Mouse (Mus musculus) CH12.LX (cell line): ENCODE measurements around the gene Nmnat2. TPM values are rescaled to one million over a fixed set of nuclear protein-coding genes. Genes with fewer than 3 reads are reported as not detected.

Experiments used
- DNase-seq: peaks from one replicate; pipeline ENCODE4 v3.0.0-alpha.2; 2013; ENCODE audit errors: extremely low read depth
- H3K27ac ChIP-seq: 2 replicates; pipeline ENCODE4 v1.5.1; 2012; ENCODE audit warnings: low read depth, mild to moderate bottlenecking, control low read depth, moderate library complexity; ENCODE audit not compliant: insufficient read depth
- H3K27me3 ChIP-seq: replicated peaks from 2 replicates; pipeline ENCODE3; 2012; ENCODE audit warnings: inconsistent platforms
- H3K36me3 ChIP-seq, 2 experiments: replicated peaks in 1 of 2; 2 replicates each; pipeline versions ENCODE3 to v1.6.1; 2012; ENCODE audit warnings: inconsistent platforms in 1 of 2, low read length in 1 of 2, mild to moderate bottlenecking in 1 of 2, mixed read lengths in 1 of 2, moderate library complexity in 1 of 2; ENCODE audit not compliant: control insufficient read depth in 1 of 2, insufficient read depth in 1 of 2
- H3K4me1 ChIP-seq, 2 experiments: 2 replicates each; pipeline ENCODE4 v1.6.1; 2012; ENCODE audit warnings: inconsistent platforms in 1 of 2, moderate library complexity in 1 of 2; ENCODE audit not compliant: insufficient read depth in 2 of 2, control insufficient read depth in 1 of 2
- H3K4me2 ChIP-seq: 2 replicates; pipeline ENCODE4 v1.6.1; 2012; ENCODE audit warnings: low read depth, mild to moderate bottlenecking, control low read depth; ENCODE audit not compliant: poor library complexity, insufficient read depth, severe bottlenecking
- H3K4me3 ChIP-seq, 3 experiments: fragments of 150-350 bp in 1 of 3; sonication (generic) in 1 of 3; replicated peaks in 1 of 3; 2 replicates each; pipeline versions ENCODE3 to v1.5.1; 2011 to 2012; ENCODE audit warnings: low read depth in 2 of 3, low read length in 2 of 3, mild to moderate bottlenecking in 2 of 3, moderate library complexity in 2 of 3, control low read depth in 1 of 3, improper control_type of control experiment in 1 of 3, inconsistent platforms in 1 of 3, mixed read lengths in 1 of 3; ENCODE audit not compliant: poor library complexity in 1 of 3
- H3K79me2 ChIP-seq: replicated peaks from 2 replicates; pipeline ENCODE4 v1.6.1; 2012; ENCODE audit warnings: mild to moderate bottlenecking, moderate library complexity; ENCODE audit not compliant: control insufficient read depth, poor library complexity, insufficient read depth, severe bottlenecking; ENCODE audit errors: extremely low read depth
- H3K9ac ChIP-seq: 2 replicates; pipeline ENCODE4 v1.6.1; 2012; ENCODE audit warnings: low read depth, mild to moderate bottlenecking, control low read depth, moderate library complexity; ENCODE audit not compliant: insufficient read depth
- H3K9me3 ChIP-seq: replicated peaks from 2 replicates; pipeline ENCODE3; 2012; ENCODE audit warnings: low read length, inconsistent platforms, mixed read lengths
- CHD1 ChIP-seq: IDR thresholded peaks from 2 replicates; pipeline ENCODE4 v1.6.1; 2012; ENCODE audit warnings: low read depth, low read length, improper control_type of control experiment, inconsistent platforms
- CTCF ChIP-seq, 2 experiments: IDR thresholded peaks in 1 of 2; conservative IDR thresholded peaks in 1 of 2; 2 replicates each; pipeline ENCODE4 v1.5.1; 2011 to 2012; ENCODE audit warnings: low read depth in 2 of 2, low read length in 2 of 2, improper control_type of control experiment in 1 of 2, inconsistent platforms in 1 of 2, mild to moderate bottlenecking in 1 of 2, moderate library complexity in 1 of 2
- E2F4 ChIP-seq: IDR thresholded peaks from 2 replicates; pipeline ENCODE4 v1.6.1; 2011; ENCODE audit warnings: low read depth, low read length, improper control_type of control experiment; ENCODE audit not compliant: insufficient replicate concordance
- ELF1 ChIP-seq: IDR thresholded peaks from 2 replicates; pipeline ENCODE4 v1.6.1; 2014; ENCODE audit warnings: low read depth, mild to moderate bottlenecking, inconsistent platforms, low read length, improper control_type of control experiment
- GABPA ChIP-seq: IDR thresholded peaks from 2 replicates; pipeline ENCODE4 v1.6.1; 2012; ENCODE audit warnings: low read depth, low read length, improper control_type of control experiment, inconsistent platforms; ENCODE audit not compliant: insufficient replicate concordance
- JUND ChIP-seq: conservative IDR thresholded peaks from 2 replicates; pipeline ENCODE4 v1.6.1; 2011; ENCODE audit warnings: low read depth, low read length, improper control_type of control experiment
- MEF2A ChIP-seq: IDR thresholded peaks from 2 replicates; pipeline ENCODE4 v1.6.1; 2014; ENCODE audit warnings: low read depth, mild to moderate bottlenecking, inconsistent platforms, low read length, improper control_type of control experiment, borderline replicate concordance
- MXI1 ChIP-seq: IDR thresholded peaks from 2 replicates; pipeline ENCODE4 v1.6.1; 2011; ENCODE audit warnings: mild to moderate bottlenecking, low read depth, low read length, improper control_type of control experiment
- NELFE ChIP-seq: IDR thresholded peaks from 2 replicates; pipeline ENCODE4 v1.6.1; 2011; ENCODE audit warnings: low read depth, low read length, improper control_type of control experiment
- NRF1 ChIP-seq: IDR thresholded peaks from 2 replicates; pipeline ENCODE4 v1.6.1; 2014; ENCODE audit warnings: low read depth, mild to moderate bottlenecking, inconsistent platforms, low read length, improper control_type of control experiment, moderate library complexity
- POLR2A ChIP-seq: IDR thresholded peaks from 2 replicates; pipeline ENCODE4 v1.6.1; 2011; ENCODE audit warnings: low read depth, mild to moderate bottlenecking, improper control_type of control experiment, low read length
- RAD21 ChIP-seq: IDR thresholded peaks from 2 replicates; pipeline ENCODE4 v1.6.1; 2011; ENCODE audit warnings: low read depth, mild to moderate bottlenecking, low read length, improper control_type of control experiment, moderate library complexity
- SIN3A ChIP-seq: IDR thresholded peaks from 2 replicates; pipeline ENCODE4 v1.6.1; 2012; ENCODE audit warnings: low read length, improper control_type of control experiment, inconsistent platforms
- SMC3 ChIP-seq: IDR thresholded peaks from 2 replicates; pipeline ENCODE4 v1.6.1; 2011; ENCODE audit warnings: low read depth, low read length, improper control_type of control experiment
- TBP ChIP-seq: conservative IDR thresholded peaks from 2 replicates; pipeline ENCODE4 v1.6.1; 2011; ENCODE audit warnings: low read depth, low read length, improper control_type of control experiment
- USF1 ChIP-seq: IDR thresholded peaks from 2 replicates; pipeline ENCODE4 v1.6.1; 2014; ENCODE audit warnings: low read depth, mild to moderate bottlenecking, inconsistent platforms, low read length, improper control_type of control experiment
- ZC3H11A ChIP-seq: IDR thresholded peaks from 2 replicates; pipeline ENCODE4 v1.6.1; 2012; ENCODE audit warnings: low read depth, mild to moderate bottlenecking, inconsistent platforms, low read length, improper control_type of control experiment
- ZKSCAN1 ChIP-seq: IDR thresholded peaks from 2 replicates; pipeline ENCODE4 v1.6.1; 2012; ENCODE audit warnings: low read depth, inconsistent platforms, low read length, improper control_type of control experiment, borderline replicate concordance
- ZNF384 ChIP-seq: IDR thresholded peaks from 2 replicates; pipeline ENCODE4 v1.6.1; 2012; ENCODE audit warnings: low read depth, low read length, improper control_type of control experiment, inconsistent platforms
- dilution Hi-C: fragments of 300-500 bp; cut with MboI; formaldehyde crosslinking; loops from 2 replicates; pipeline ENCODE4 v1.14.3; 2020; ENCODE audit warnings: low sequenced_read_pairs; ENCODE audit not compliant: extremely low pct_unique_long_range_greater_than_20kb, extremely low pct_ligation_motif_present
- in situ Hi-C: fragments of 300-500 bp; cut with MboI; formaldehyde crosslinking; loops from 3 replicates; pipeline ENCODE4 v1.14.3; 2019; ENCODE audit warnings: low sequenced_read_pairs, low pct_ligation_motif_present, low pct_unique_long_range_greater_than_20kb, mixed read lengths
- polyA plus RNA-seq: library from polyadenylated mRNA; unstranded; fragments of >175 nt; gene quantifications from 2 replicates; pipeline ENCODE4 v1.2.1, GENCODE M21; 2012; ENCODE audit warnings: low read depth; ENCODE audit not compliant: insufficient read length
- total RNA-seq, 2 experiments: library from RNA; depleted of rRNA; stranded (reverse); fragments of 300-350 nt in 1 of 2; fragments of >200 nt in 1 of 2; gene quantifications; 2 replicates each; pipeline ENCODE4 v1.2.3; 2012 to 2014

Gene Nmnat2
- total and polyA plus RNA-seq, 3 experiments, result 0.04 to 0.09 (median 0.09) TPM

DNA sequence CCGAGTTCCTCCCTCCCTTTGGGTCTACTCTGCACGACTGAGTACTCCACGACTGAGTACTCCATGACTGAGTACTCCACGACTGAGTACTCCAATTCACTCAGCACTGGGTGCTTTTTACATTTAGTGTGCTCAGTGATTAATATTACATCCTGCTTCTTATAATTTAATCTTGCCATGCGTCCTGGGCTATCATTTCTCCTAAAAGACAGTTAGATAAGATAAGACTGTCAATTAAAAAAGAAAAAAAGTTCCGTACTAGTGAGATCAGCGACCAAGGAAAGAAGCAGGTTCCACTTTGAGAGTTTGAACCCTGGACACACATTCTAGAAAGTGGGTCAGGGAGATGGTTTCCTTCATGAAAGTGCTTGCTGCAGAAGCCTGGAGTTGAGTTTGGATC is 79.3 kb downstream of the Nmnat2 start:
- Histone ChIP-seq H3K9me3 (no peaks in the 10 kb centered on the region), H3K27ac (no peak overlapping the region), H3K36me3 (no peaks in the 10 kb centered on the region), H3K79me2 (no peaks in the 10 kb centered on the region), H3K4me3 (no peak overlapping the region), H3K4me1 (no peaks in the 10 kb centered on the region), H3K4me2 (no peak overlapping the region), H3K9ac (no peak overlapping the region), H3K27me3 (no peaks in the 10 kb centered on the region)
- in situ Hi-C loops, result loop anchor here (25.0 kb wide), 1 partner anchor 497 kb away; no protein-coding TSS in a partner anchor
- TF ChIP-seq ZC3H11A (no peak), MXI1 (no peak), USF1 (no peak), ZNF384 (no peak)
- no peak for DNase-seq
- dilution Hi-C loops, result no loop called here

GRCm38 (mm10) chr1:153035328-153035944 is 80.6 kb downstream of the Nmnat2 start:
- H3K79me2 ChIP-seq, result no peaks in the 10 kb centered on the region
- H3K27ac ChIP-seq, result no peak overlapping the region
- H3K36me3 ChIP-seq, result no peaks in the 10 kb centered on the region
- no peak overlapping the region for H3K4me3 ChIP-seq
- H3K27me3 ChIP-seq, result no peaks in the 10 kb centered on the region
- H3K9me3 ChIP-seq, result no peaks in the 10 kb centered on the region
- H3K9ac ChIP-seq, result no peak overlapping the region
- dilution Hi-C loops (no loop called here), in situ Hi-C loops (loop anchor here (25.0 kb wide), 1 partner anchor 498 kb away; no protein-coding TSS in a partner anchor)
- H3K4me2 ChIP-seq, result no peak overlapping the region
- DNase-seq, result peak; percentile 31
- TF ChIP-seq JUND (no peak), CTCF (conservative IDR thresholded peaks at IDR 0.05 in 1 of 2, IDR thresholded peaks at IDR 0.05 in 1 of 2; ENCODE audit: low read depth in 2 of 2, low read length in 2 of 2) (peak; percentile 65 to 79), NELFE (no peak), SMC3 (peak; percentile 6; the same call in 1 of the 2 replicates), MEF2A (no peak), ZKSCAN1 (no peak), RAD21 (peak; percentile 25), SIN3A (no peak), ELF1 (no peak), CHD1 (no peak), POLR2A (no peak), GABPA (no peak), NRF1 (no peak), TBP (no peak), E2F4 (no peak)
- H3K4me1 ChIP-seq, result no peaks in the 10 kb centered on the region
